Mouse (Mus musculus) embryo, embryonic 9.5 days (tissue): ENCODE measurements around the gene Plcl2.
A peak's percentile ranks its signal among the peaks of the same experiment; 100 is the strongest.

ENCODE experiments used
- DNase-seq: peaks from one replicate; pipeline ENCODE4 v3.0.0-alpha.2; 2017; ENCODE audit errors: extremely low spot score

Plcl2 gene

GRCm38 (mm10) chr17:50499091-50499790, 10.0 kb upstream of the Plcl2 start:
- peak; percentile 25 for DNase-seq

GRCm38 (mm10) chr17:50500806-50501205, 8.4 kb upstream of the Plcl2 start:
- DNase-seq = no peak

GRCm38 (mm10) chr17:50503075-50503474, 6.1 kb upstream of the Plcl2 start:
- no peak for DNase-seq

GRCm38 (mm10) chr17:50504070-50504846, 4.9 kb upstream of the Plcl2 start:
- no peak for DNase-seq

GRCm38 (mm10) chr17:50505910-50506634, 3.1 kb upstream of the Plcl2 start:
- no peak for DNase-seq

GRCm38 (mm10) chr17:50506861-50507321, 2.3 kb upstream of the Plcl2 start:
- DNase-seq = no peak

GRCm38 (mm10) chr17:50508055-50508774, 988 bp upstream of the Plcl2 start:
- DNase-seq = no peak

GRCm38 (mm10) chr17:50508775-50509250, 390 bp upstream of the Plcl2 start:
- DNase-seq = peak; percentile 86

GRCm38 (mm10) chr17:50510279-50510678, 1.1 kb downstream of the Plcl2 start:
- DNase-seq = no peak

GRCm38 (mm10) chr17:50510741-50511140, 1.5 kb downstream of the Plcl2 start:
- no peak for DNase-seq

GRCm38 (mm10) chr17:50512222-50512621, 3.0 kb downstream of the Plcl2 start:
- no peak for DNase-seq

- DNase-seq = no peak
Observed at GRCm38 (mm10) chr17:50512841-50513240, 3.6 kb downstream of the Plcl2 start.

GRCm38 (mm10) chr17:50513376-50513775, 4.2 kb downstream of the Plcl2 start:
- no peak for DNase-seq

GRCm38 (mm10) chr17:50514012-50514411, 4.8 kb downstream of the Plcl2 start:
- no peak for DNase-seq

- no peak for DNase-seq
Observed at GRCm38 (mm10) chr17:50515926-50516325, 6.7 kb downstream of the Plcl2 start.

- DNase-seq = no peak
Observed at GRCm38 (mm10) chr17:50517781-50518415, 8.7 kb downstream of the Plcl2 start.

GRCm38 (mm10) chr17:50519588-50519987, 10.4 kb downstream of the Plcl2 start:
- DNase-seq = no peak

GRCm38 (mm10) chr17:50522473-50523083, 13.4 kb downstream of the Plcl2 start:
- no peak for DNase-seq

GRCm38 (mm10) chr17:50524970-50525369, 15.8 kb downstream of the Plcl2 start:
- no peak for DNase-seq

- DNase-seq = no peak
Observed at GRCm38 (mm10) chr17:50525821-50526220, 16.6 kb downstream of the Plcl2 start.

GRCm38 (mm10) chr17:50530089-50530488, 20.9 kb downstream of the Plcl2 start:
- no peak for DNase-seq
